Mouse (Mus musculus) T-helper 1 cell (primary cell): ENCODE measurements around the gene Exoc6b.
"Not testable (repeated sequence)": the region's sequence is repeated elsewhere in the genome, so short reads cannot be mapped to it uniquely, and the experiment has no call there.

Experiments
- in situ Hi-C: fragments of 300-600 bp; cut with MboI, MseI; formaldehyde crosslinking; loops from one replicate; pipeline ENCODE4 v1.15.1; 2025; ENCODE audit warnings: high pct_unique_total_duplicates

Gene Exoc6b

DNA sequence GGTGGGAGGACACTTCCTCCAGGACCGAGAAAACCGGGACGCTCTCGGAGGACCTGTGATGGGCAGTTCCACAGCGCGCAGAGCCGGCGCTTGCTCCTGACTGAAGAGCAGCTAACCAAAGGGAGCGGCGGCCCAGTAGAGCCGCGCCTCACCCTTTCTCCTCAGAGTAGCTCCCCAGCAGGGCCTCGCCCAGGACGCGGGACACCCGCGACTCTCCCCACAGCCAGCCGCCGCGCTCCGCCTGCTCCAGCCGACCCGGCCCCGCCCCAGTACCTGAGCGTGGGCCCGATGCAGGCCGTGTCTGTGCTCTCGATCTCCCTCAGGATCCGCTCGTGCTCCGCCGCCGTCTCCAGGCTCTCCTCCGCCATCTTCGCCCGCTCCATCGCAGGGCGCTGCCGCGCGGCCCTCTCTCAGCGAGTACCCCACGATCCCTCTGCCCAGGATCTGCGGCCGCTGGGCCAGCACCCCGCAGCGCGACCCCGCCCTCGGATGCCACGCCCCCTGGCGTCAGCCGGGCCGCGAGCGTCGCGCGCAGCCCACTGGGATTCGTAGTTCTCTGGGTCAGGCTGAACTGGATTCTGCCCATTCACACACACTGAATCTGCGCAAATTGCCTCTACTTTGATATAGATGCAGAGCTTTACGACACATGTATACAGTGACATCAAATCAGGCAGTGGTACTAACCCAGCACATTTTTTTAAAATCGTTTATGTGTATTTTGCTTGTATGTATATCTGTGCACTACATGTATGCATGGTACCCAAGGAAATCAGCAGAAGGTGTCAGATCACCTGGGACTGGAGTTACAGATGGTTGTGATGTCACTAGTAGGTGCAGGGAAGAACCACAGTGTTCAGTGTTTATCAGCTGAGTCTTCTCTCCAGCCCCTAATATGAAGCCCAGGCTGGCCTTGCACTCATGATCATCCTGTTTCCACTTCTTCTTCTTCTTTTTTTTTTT is at the start of gene Exoc6b:
Gene Exoc6b (minus strand): TSS at position 491 of the 963 bp plus-strand sequence.
- in situ Hi-C loops = no loop called here

DNA sequence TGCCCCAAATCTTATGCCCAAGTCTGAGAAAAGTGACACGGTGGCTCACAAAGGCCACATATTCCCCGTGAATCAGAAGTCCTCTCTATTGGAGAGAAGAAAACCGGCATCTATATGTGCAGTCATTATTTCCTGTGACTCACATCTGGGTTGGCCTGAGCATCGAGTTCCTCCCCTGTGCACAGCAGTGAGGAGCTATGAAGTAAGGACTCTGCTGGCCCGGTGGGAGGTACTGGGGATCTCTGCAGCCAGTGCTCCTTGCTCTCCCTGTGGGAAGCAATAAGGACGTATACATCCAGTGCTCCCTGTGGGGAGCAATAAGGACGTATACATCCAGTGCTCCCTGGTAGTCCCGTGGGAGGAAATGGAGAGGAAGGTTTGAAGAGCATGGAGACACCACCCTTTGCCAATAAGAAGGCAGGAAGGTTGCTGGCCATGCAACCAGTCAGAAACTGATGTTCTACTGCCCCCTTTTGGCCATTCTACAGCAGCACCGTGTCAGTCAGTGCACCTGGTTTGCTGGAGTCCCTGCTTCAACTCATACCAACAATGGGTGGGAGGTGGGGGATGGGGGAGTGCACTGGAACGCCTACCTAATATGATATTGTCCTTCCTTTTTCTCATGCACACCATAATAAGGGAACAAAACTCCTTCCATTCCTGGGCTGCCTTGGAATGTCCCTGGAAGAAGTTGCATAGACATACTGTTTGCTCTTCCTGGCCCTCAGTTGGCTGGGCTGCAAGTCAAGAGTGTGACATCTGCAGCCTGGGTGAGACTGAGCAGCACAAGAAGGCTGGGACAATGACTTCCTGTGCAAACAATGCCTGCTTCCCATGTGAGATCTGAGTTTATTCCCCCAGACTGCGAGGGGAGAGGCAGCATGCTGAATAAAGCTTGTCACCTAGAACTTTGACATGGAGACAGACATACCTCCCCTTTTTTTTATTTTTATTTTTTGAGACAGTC is 48.5 kb upstream of the Exoc6b start:
- in situ Hi-C loops = loop anchor here (5.0 kb wide), 1 partner anchor 206 kb away; no protein-coding TSS in a partner anchor

DNA sequence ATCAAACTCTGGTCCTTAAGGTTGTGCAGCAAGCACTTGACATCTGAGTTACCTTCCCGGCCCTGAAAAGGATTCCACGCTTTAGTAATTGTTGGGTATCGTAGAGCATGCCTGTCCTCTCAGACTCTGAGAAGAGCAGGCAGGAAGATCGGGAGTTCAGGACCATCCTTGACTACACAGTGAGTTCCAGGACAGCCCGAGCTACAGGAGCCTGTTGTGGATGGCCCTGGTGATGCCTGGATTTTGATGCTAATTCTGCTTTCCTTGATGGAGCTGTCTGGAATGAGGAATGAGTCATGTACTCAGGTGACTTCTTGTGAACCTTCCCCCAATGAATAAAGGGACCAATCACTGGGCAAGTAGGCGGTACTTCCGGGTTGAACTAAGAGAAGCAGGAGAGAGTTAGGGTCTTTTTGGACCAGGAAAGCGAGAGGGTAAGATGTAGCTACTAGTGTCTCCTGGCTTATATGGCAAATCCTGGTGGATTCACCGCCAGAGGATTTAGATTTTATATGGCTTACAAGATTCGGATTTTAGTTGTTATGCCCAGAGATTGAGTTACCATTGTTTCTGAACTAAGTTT is 35.8 kb upstream of the Exoc6b start:
- in situ Hi-C loops = no loop called here

DNA sequence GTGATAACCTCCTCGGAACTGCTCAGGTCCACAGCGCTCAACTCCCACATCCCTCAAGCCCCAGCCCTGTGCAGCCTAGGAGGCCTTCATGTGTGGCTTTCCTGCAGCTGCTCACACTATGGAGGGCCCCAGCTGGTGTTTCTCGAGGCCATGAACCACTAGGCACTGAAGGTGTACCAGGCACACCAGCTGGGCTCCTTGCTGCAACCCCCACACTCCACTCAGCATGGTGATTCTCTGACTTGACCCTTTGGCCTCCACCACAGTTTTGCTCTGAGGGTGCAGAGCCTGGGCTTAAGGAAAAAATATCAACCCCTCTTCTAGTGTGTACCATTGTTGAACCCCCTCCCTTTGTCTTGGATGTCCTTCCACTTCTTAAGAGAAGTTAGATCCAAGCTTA is 34.0 kb upstream of the Exoc6b start:
- in situ Hi-C loops = no loop called here

DNA sequence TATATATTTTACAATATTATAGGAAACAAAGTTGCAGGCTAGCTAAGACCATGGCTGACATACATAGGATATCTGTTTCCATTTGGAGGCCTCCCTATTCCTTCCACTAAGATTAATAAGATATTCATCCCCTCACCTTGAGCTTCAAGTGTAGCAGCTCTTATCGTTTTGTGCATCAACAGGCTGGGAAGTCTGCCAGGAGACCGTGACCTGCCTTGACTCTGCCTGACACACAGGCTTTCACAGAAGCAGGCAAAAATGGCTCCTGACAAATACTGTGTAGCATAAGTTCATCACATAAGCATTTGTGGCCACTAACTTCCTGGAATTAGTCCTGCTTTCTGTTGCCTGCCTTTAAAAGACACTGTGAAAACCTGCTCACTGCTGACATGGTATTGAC is 27.1 kb upstream of the Exoc6b start:
- in situ Hi-C loops = no loop called here

DNA sequence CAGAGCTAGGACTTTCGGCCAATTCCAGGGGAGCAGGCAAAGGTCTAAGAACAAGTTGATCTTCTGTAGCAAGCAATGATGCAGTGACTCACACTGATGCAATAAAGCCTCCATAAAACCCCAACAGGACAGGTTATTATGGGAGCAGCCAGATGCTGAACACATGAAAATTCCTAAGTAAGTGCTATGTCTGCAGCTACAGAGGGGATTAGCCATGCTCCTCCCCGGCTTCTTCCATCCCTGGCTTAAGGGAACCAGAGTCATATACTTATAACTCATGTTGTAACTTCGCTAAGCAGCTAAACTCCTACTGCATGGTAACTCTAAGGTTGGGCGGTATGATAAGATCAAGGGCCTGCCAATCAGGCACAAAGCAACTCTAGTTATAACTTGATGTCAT is 18.1 kb upstream of the Exoc6b start:
- in situ Hi-C loops = no loop called here

DNA sequence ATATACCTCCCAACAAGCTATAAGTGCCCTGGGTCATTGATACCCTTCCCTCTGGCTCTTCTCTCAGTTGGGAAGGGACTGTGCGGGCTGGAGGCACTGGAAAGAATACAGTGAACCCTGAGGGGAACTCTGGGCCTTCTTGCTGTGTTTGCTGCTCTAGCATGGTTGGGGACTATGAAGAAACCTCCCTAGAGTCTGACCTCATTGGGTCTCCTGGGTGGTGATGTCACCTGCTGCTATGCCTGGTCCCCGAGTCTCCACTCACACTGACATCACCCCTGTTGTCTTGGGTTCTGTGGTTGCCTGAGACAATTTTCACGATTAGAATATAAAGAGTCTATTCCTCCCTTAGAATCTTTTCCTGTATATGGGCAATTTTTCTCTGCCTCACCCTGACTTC is 17.3 kb upstream of the Exoc6b start:
- in situ Hi-C loops = no loop called here

DNA sequence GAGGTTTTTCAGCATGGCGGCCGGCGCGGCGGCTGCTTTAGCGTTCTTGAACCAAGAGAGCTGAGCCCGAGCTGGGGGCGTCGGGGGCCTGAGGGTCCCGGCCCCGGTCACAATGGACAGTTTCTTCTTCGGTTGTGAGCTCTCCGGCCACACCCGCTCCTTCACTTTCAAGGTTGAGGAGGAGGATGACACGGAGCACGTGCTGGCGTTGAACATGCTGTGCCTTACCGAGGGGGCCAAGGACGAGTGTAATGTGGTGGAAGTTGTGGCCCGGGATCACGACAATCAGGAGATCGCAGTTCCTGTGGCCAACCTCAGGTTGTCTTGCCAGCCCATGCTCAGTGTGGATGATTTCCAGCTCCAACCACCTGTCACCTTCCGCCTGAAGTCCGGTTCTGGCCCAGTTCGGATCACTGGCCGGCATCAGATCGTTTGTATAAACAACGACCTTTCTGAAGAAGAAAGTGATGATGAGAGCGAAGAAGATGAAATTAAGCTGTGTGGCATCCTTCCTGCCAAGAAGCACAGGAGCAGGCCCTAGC is 6.9 kb upstream of the Exoc6b start:
- in situ Hi-C loops = not testable (repeated sequence)

DNA sequence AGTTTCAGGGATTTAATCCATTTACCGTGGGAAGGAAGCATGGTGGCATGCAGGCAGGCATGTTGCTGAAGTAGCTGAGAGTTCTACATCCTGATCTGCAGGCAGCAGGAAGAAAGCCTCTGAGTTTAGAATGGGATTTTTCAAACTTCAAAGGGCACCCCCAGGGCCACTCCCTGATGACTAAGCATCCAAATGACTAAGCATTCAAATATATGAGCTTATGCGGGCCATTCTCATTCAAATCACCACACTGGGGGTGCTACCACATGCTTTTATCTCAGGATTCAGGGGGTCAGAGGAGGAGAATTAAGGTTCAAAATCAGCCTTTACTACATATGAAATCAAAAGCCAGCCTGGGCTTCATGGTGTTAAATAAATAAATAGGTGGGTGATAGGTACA is 5.7 kb upstream of the Exoc6b start:
- in situ Hi-C loops = no loop called here

DNA sequence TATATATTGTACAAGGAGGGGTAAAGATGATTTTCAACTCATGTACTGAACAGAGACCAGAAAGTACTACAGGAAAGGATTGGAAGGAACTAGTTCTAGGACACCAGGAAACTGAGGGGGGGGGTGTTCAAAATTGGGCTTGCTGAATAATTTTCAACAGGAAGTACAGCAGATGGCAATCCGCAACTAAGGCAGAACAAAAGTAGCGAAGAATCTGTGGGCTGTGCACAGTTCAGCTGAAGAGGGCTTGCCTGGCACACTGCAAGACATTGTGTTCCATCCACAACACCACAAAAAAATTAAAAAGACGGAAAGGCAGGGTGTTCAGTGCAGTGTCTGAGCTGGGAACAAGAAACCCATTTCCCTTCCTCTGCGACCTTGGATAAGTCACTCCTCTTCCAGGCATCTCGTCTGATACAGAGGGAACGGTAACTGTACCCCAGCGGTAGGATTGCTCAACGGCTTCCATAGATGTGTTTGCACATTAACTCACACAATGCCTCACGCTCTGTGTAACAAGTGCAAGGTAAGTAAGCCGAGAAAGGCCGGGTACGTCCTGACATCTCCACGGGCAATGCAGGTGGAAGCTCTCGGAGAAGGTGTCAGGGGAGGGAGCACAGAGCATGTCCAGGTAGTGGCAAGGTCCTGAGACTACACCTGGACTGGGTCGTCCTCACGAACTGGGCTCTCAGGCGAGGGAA is 841 bp downstream of the Exoc6b start:
- in situ Hi-C loops = no loop called here

DNA sequence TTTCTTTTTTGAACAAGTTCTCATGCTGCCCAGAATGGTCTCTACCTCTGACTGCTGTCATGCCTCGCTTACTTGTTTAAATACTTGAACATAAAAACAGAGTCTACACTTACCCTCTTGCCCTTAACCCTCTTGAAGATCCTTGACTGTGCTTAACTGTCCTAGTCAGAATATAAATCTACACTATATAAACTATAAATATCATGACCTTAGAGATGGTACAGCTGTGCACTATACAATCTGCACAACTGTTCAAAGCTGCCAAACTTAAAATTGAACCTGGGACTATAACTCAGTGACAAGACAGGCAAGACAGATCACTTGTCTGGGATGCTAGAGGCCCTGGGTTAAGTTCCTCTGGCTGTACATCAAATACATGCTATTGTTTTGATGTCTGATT is 11.7 kb downstream of the Exoc6b start:
- in situ Hi-C loops = no loop called here

DNA sequence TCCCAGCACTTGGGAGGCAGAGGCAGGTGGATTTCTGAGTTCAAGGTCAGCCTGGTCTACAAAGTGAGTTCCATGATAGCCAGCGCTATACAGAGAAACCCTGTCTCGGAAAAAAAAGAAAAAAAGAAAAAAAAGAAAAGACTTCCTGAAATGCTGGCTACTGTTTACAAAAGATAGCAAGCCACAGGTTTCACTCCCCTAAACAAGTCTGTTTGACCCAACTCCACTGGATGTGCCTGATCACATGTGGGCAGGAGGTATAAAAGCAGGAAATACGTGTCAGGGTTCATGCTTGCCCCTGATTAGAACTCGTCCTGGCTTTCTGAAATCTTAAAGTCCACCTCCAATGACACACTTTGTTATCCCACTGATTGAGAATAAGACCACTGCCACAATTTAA is 18.2 kb downstream of the Exoc6b start:
- in situ Hi-C loops = no loop called here

DNA sequence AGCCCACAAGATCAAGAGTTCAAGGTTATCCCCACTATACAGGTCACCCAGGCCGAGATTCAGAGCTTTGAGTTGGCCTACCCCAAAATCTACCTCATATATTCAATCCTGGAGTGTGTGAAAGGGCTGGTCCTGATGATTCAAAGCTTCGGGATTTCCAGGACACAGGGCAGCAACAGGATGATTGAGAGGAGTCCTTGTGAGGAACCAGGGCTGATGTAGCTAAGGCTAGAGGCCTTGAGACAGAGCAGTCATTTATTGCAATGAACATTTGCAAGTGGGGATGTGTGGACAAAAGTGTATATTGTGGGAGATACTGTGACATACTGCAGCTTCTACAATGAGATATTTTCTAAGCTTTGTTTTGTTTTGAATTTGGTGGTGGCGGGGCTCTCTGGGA is 22.8 kb downstream of the Exoc6b start:
- in situ Hi-C loops = no loop called here

DNA sequence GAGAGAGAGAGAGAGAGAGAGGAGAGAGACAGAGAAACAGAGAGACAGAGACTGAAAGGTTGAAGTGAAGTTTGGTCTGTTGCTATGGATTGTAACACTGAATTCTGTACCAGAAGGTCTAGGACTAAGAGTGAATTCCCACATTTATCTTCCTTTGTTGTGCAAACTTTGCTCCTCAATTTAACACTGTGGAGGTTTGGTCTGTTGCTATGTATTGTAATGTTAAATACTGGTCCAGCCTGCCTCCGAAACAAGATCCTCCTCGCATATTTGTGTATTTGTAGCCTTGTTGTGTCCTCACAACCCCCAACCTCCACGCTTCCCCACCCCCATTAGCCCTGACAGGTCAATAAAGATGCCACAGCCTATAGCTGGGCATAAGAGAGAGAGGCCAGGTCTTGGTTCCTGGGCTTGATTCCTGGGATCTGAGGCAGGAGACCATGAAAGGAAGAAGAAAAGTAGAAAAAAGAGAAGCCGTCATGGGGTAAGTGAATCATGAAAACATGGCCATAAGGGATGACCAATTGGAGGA is 24.6 kb downstream of the Exoc6b start:
- in situ Hi-C loops = no loop called here

DNA sequence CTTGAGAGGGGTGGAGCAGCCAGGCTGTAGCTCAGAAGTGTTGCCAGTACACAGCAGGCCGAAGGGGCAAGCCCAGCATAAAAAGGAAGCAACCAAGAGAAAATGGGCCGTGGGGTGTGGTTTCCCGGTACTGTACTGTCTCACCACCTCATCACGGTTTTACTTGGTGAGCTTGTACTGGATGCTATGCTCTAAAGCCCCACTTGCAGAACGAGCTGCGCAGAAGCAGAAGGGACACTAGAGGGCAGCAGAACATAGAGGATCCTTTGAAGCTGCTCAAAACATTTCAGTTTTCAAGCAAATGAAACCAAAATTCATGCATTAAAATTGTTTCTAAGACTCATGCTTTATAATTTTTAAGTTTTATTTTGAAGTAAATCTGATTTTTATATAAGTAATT is 31.6 kb downstream of the Exoc6b start:
- in situ Hi-C loops = loop anchor here (5.0 kb wide), 1 partner anchor 85 kb away; no protein-coding TSS in a partner anchor

DNA sequence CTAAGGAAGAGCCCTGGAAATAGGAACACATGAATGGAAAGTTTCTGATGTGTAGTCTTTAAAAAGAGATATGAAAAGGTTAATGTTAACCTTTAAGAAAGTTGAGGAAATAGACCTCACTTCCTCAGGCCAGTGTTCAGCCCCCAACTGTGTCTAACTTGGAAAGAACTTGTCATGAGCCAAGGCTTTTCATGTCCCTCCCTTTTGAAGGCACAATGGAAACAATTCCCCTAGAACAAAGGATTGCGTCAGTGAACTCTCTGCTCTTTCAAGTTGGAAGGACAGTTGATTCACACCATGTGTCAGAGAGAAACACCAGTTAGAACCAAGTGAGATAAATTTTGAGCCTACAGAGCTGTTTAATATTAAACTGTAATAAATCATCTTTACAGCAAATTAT is 39.6 kb downstream of the Exoc6b start:
- in situ Hi-C loops = no loop called here

DNA sequence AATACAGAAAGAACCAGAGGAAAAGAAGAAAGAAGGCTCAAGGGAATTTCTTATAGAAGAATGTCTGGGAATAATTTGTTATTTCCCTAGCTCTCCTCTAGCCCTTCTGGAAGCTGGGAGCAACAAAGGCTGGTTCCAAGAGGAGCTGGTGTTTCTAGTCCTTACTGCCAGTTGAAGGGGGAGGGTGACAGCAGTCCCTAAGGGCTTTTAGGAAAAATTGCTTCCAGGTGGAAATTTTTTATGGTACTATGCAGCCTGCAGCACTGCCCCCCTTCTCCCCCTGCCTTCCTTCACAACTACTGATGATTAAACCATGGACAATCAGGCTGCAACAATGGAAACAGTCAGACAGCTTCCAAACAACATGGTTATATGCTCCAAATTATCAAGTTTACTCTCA is 44.9 kb downstream of the Exoc6b start:
- in situ Hi-C loops = no loop called here

DNA sequence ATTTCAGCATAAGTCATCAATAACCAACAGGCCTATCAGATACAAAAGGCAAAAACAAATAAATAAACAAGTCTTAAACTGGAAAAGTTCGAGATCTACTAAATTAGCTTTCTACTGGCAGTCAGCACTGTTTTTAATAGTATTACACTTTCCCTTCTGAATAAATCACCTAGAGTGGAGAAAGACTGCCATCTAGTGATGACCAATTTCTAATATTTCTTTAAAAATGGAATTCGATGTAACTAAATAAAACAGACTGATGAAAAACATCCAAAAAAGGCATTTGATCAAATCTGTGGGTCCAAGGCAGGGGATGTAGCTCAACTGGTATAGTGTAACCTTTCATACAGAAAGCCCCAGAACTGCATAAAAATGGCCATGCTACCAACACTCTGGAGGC is 52.3 kb downstream of the Exoc6b start:
- in situ Hi-C loops = no loop called here

DNA sequence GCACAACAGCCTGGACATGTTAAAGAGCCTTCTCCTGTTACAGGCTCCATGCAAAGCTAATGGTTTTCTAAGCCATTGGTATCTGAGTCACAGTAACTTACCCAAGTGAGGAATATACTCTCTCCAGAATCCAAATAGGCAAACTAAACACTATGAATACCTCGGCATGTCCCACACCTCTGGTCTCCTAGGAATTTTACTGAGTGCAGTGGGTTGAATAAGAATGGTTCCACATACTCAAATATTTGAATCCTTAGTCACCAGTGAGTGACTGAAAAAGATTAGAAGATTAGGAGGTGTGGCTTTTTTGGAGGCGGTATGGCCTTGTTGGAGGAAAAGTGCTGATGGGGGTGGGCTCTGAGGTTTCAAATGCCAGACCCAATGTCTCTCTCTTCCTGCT is 55.4 kb downstream of the Exoc6b start:
- in situ Hi-C loops = loop anchor here (5.0 kb wide), 2 partner anchors 102 to 907 kb away; no protein-coding TSS in a partner anchor

DNA sequence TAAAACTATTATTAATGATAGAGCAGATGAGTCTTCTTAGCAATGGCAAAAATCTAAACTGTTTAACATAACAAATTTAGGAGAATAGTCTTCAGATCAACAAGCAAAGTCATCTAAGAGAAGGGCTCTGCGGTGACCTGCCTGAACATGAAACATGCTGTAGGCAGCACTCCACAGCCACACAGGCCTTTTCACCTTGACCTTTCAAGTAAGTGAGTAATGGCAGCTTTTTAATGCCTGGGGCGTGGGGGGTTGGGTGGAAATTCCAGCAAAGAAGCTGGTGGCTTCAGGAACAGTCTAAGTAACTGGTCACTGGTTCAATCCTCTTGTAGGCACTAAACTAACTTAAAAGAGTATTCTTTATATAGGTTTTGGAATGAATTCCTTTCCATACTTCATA is 58.9 kb downstream of the Exoc6b start:
- in situ Hi-C loops = loop anchor here (5.0 kb wide), 2 partner anchors 98 to 903 kb away; no protein-coding TSS in a partner anchor

DNA sequence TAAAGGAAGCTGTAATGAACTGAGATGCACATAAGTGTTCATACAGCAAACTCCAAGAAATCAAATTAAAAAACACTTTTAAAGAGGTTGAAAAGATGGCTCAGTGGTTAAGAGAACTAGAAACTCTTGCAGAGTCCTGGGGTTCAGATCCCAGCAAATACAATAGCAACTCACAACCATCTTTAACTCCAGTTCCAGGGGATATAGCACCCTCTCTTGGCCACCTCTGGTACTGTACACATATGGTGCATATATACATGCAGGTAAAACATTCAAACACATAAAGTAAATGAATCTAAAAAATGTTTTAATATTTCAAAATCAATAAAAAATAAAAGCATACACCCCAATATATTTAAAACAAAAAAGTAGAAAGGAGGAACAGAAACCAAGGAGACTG is 73.9 kb downstream of the Exoc6b start:
- in situ Hi-C loops = no loop called here
